Mouse (Mus musculus) thymus, postnatal 36 days (tissue): ENCODE data around the gene Xpo5.

ENCODE experiments used
- DNase-seq, 2 experiments: peaks; one replicate each; pipeline ENCODE4 v3.0.0; 2022; ENCODE audit warnings: mixed read lengths in 2 of 2

The Xpo5 gene

DNA sequence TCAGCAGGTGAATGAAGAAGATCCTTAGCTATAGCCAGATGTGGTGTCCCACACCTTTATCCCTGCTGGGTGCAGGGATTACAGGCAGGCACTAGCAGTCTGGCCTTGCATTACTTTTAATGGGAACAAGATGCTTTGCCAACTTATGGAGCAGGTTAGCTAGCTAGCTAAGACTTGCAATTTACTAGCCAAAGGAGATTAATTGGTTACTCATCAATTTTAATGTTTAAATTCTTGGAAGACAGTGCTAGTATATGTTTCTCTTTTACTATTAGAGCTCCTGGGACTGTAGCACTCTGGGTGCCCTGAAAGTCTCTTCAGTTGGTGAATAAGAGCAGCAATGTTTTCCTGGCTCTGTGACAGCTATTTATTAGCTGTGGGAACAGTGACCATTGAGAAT, 4.1 kb downstream of the Xpo5 start:
- no peak for DNase-seq

GRCm38 (mm10) chr17:46210550-46210949, 8.0 kb downstream of the Xpo5 start:
- no peak for DNase-seq

DNA sequence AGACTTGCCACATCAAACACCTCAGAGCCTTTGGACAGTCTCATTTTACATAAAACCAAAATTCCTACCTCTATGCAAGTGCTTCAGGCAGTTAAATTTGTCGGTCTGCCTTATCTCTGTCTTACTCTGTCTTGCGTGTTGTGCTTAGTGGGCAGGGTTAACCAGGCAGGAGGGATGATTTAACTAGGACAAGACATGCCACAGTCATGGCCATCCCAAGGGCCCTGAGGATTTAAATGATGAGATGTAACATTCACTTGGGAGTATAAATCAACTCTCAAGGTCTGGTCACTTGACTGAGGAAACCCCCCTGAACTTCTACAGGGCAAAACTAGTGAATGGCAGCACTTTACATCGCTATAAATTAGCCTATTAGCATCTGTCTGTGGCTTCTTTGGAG, 19.0 kb downstream of the Xpo5 start:
- no peak for DNase-seq

- DNase-seq = no peak
Observed at GRCm38 (mm10) chr17:46227576-46227975, 25.0 kb downstream of the Xpo5 start.

DNA sequence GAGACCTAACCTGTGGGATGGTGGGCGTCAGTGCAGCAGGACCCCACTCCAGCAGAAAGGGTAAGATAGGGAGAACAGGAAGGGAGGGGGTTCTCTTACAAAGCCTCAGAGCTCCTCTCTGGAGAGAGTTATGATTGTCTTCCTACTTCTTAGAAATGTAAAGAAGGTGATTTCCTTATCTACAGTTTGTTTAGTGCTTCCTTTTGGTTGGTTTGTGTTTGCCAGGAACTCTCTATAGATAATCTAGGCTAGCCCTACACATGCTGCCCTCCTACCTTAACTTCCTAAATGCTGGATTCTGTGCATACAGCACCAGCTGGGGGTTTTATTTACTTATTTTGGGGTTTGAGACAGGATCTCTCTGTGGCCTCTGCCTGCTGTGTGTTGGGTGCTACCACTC, 33.5 kb downstream of the Xpo5 start:
- DNase-seq = no peak

DNA sequence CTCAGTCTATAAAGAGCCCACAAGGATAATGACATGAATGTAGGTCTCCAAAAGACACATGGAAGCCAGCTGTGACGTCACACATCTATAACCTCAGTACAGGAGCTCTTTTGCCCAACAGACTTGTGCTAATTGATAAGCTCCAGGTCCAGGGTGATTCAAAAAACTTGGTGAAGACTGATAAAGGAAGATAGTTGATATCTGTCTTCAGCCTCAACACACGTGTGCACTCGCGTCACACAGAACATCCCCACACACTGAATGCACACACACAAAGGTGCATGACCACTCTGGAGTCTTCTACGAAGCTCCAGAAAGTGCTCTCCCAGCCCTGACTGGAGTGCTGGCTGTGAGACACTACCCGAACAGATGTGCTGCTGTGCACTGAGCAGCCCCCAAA, 34.5 kb downstream of the Xpo5 start:
- no peak for DNase-seq

- no peak for DNase-seq
Observed at GRCm38 (mm10) chr17:46237480-46237879, 34.9 kb downstream of the Xpo5 start.

DNA sequence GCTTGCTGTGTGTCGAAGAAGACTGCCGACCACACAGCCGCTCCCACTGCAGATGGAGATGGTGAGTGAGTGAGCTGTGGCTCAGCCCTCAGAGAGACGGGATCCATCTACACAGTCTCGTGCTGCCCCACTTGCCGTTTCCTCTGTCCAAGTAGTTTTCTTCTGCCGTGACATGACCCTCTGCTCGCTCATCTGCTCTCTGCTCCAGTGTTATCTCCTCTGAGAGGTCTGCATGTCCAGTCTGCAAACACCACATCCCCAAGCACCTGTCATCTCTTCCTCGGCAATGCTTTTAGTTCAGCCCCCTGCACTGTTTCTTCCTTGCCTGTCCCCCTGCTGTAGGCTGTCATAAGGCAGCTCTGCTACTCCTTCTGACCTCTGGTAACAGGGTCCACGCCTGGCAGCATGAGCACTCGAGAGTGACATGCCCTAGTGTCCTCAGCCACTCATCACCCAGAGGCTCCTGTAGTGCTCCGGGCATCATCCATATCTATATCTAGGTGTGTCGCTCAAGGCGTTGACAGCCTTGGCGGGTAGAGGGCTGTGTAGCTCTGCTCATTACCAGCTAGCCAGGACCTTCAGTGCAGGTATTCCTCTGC, 37.0 kb downstream of the Xpo5 start:
- no peak for DNase-seq

DNA sequence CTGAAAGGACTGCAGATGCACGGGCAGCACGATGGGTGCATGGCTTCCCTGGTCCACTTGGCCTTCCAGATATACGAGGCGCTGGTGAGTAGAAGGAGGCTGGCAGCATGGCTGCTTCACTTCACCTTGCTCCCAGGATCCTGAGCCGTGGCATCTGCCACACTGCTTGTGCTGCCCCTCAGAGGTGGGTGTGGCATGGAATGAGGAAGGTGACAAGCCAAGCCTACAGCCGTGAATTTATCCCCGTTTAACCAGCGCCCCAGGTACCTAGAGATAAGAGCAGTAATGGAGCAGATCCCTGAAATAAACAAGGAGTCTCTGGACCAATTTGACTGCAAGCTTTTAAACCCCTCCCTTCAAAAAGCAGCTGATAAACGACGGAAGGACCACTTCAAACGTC, 38.9 kb downstream of the Xpo5 start:
- no peak for DNase-seq

DNA sequence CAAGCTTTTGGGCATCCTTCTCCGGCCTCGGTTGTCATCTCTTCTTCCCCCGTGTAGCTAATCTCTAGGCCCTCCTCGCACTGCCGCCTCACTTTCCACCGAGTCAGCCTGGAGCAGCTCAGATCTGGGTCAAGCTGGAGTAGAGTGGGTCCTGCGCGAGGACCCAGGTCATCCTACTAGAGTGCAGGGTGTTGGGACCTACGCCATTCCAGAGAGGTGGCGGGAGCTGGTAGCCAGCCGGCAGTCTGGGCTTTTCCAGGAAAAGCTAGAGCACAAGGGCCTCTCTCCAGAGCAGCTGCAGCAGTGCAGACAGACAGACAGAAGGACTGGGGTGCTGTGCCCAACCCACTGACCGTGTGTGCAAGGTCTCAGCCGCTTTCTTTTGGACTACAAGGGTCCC, 39.7 kb downstream of the Xpo5 start:
- DNase-seq = no peak

- DNase-seq = no peak
Observed at GRCm38 (mm10) chr17:46242993-46243392, 40.4 kb downstream of the Xpo5 start.

- no peak for DNase-seq
Observed at GRCm38 (mm10) chr17:46243624-46244023, 41.0 kb downstream of the Xpo5 start.

DNA sequence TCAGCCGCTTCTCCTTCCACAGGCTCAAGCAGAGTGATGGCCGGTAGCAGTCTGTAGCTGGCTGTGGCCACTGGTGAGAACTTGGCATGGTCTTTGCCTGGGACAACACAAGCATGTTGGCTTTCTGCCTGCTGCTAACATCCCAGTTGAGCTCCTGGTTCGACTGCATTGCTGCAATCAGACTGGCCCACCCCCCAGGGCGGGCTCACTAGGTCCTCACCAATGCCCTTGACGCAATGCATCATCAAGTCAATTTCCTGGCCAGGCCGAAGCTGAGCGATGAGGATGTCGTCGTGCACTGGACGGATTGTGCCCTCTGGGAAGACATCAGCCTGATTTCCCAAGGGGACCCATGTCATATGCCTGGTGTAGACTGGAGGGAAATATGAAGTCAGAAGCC, 42.0 kb downstream of the Xpo5 start:
- no peak for DNase-seq

DNA sequence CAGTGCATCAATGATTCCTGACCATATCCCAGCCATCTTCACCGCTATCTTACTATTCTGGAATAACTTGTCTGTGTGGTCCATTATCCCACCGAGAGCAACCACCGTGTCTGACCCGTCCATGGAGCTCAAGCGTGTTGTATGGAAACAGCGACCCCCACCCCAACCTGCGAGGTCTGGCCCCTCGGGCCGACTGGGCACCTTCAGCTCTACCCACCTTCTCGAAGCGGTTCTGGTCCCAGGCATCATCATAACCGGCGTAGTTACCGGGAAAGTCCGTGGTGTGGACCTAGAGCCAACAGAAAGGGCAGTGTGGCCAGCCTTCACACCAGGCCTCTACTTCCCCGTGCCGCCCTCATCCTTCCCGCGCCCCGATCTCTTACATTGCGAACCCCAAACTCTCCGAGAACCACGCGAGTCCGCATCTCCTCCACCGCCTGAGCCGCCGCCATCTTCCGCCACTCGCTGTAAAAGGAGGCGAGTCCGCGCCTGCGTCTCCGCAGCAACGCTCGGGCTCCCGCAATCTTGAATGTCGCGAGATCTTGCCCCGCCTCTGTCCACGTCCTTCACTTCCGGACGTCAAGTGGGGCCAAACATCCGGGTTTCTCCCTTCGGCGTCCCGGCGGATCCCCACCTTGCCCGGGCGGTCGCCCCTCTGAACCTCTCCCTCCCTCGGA, 45.1 kb downstream of the Xpo5 start, which contains the start of the genes Polr1c and Yipf3:
TSS of gene Polr1c (minus strand) at position 543 of the 677 bp plus-strand sequence.
TSS of gene Yipf3 (plus strand) at position 569 of the 677 bp plus-strand sequence.
- DNase-seq = peak; percentile 88 to 94

GRCm38 (mm10) chr17:46248189-46248522, 45.6 kb downstream of the Xpo5 start:
- DNase-seq = no peak

GRCm38 (mm10) chr17:46251174-46251573, 48.6 kb downstream of the Xpo5 start:
- DNase-seq = peak; percentile 29 to 45

- DNase-seq = peak; percentile 40 to 49
Observed at GRCm38 (mm10) chr17:46252571-46253451, 50.2 kb downstream of the Xpo5 start.

DNA sequence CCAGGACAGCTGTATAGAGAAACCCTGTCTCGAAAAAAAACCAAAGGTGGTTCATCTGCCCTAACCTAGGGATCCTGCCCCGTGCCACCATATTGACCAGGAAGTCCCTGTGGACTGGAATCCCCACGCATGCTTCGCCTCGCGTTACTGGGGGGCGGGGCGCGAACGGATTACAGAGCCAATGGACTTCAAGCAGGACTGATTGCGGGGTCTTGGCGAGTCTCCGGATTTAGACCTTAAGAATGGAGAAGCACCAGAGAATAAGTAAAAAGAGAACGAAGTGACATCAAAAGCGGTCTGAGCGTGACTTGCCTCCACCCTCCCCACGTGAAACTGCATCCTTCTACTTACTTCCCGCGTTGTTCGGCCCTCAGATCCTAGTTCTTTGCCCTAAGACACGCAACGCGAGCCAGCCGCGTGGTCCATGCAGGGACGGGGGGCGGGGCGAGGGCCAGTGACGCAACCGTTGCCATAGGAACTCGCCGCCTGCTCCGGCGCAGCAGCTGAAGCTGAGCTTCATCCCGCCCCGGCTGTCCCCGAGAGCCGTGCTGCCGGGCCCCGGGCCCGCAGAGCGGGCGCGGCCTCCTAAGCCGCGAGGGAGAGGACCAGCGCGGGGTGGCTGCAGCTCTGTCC, 51.0 kb downstream of the Xpo5 start, which contains the start of gene Lrrc73:
TSS of gene Lrrc73 (plus strand) at position 80 of the 633 bp plus-strand sequence.
- DNase-seq = peak; percentile 87 to 88

- DNase-seq = peak; percentile 33 to 65
Observed at GRCm38 (mm10) chr17:46254106-46254505, 51.5 kb downstream of the Xpo5 start.

DNA sequence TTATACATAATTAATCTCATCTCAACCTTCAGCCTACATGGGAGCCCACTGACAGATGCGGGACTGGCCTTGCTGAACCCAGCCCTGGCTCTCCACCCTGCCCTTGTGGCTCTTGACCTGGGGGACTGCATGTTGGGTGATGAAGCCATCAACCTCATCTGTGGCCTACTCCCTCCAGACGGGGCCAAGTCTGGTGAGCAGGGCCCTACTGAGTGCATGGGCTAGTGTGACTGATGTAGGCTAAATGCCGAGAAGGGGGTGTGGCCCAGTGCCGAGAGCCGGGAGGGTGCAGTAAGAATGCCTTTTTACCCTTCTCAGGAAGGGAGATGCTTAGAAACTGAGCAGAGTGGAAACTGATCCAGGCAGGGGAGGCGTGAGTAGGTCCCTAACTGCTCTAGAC, 52.6 kb downstream of the Xpo5 start:
- DNase-seq = no peak

GRCm38 (mm10) chr17:46258279-46259053, 55.9 kb downstream of the Xpo5 start:
- DNase-seq = no peak

DNA sequence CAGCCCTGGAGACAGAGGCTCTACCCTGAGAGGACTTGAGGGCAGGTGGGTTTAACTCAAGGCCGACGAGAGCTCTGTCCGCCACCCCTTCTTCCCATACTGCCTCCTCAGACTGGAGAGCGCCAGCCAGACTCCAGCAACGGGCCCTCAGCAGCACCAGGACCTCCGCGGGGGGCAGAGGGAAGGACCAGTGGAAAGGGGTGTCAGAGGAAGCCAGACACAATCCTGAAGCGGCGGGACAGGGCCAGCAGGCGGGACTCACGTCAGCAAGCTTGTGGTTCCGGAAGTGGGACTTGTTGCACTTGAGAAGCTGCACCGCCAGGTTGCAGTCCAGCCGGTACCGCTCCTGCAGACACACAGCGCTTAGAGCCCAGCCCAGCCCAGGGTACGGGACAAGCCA, 57.1 kb downstream of the Xpo5 start:
- no peak for DNase-seq
